Mouse (Mus musculus) erythroblast, adult 5-6 weeks (primary cell): ENCODE data around the gene Neurl2. TPM values are rescaled to one million over a fixed set of nuclear protein-coding genes. Genes with fewer than 3 reads are reported as not detected.
"Not testable (repeated sequence)": the region's sequence is repeated elsewhere in the genome, so short reads cannot be mapped to it uniquely, and the experiment has no call there.

Experiments used
- ATAC-seq: replicated peaks from 2 replicates; pipeline ENCODE4 v1.8.0; 2016; ENCODE audit warnings: moderate number of reproducible peaks, mild to moderate bottlenecking, moderate TSS enrichment, inconsistent platforms; ENCODE audit not compliant: poor library complexity, low FRiP score, severe bottlenecking
- total RNA-seq, 2 experiments: library from RNA; stranded (forward) in 1 of 2; stranded (reverse) in 1 of 2; fragments of 150-400 nt in 1 of 2; fragments of 200-764, 138-1000 nt in 1 of 2; gene quantifications; 2 replicates each; pipeline versions ENCODE4 v1.2.3 to v1.2.4; 2015 to 2017; ENCODE audit warnings: low replicate concordance in 2 of 2

The Neurl2 gene
- total RNA-seq, 2 experiments from 2014 or later = 1.4 TPM; not detected in 1

DNA sequence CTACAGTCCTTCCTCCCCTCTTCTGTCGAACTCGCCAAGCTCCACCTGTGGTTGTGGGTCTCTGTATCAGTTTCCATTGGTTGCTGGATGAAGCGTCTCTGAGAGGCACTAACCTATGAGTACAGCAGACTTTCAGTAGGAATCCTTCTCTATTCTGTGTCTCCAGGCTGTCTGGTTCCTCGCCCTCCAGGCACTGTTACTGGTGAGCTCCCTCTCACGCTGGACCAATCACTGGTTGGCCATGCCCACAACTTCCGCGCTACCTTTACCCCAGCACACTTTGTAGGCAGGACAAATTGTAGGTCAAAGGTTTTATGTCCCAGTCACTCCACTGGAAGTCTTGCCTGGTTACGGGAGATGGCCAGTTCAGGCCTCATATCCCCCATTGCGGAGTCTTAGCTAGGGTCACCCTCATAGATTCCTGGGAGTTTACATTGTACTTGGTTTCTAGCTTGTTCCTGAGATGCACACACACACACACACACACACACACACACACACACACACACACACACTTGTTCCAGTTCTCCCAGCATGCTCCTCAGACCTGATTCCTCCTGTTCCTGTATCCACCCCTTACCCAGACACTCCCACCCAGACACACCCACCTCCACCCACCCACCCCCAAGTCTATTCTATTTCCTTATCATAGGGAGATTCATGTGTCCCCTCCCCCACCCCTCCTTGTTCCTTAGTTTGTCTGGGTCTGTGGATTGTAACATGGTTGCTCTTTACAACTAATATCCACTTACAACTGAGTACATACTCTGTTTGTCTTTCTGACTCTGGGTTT is 26.6 kb upstream of the Neurl2 start:
- no peak for ATAC-seq

GRCm38 (mm10) chr2:164859155-164859554 is 25.9 kb upstream of the Neurl2 start:
- no peak for ATAC-seq

GRCm38 (mm10) chr2:164857842-164858553 is 24.7 kb upstream of the Neurl2 start:
- no peak for ATAC-seq

DNA sequence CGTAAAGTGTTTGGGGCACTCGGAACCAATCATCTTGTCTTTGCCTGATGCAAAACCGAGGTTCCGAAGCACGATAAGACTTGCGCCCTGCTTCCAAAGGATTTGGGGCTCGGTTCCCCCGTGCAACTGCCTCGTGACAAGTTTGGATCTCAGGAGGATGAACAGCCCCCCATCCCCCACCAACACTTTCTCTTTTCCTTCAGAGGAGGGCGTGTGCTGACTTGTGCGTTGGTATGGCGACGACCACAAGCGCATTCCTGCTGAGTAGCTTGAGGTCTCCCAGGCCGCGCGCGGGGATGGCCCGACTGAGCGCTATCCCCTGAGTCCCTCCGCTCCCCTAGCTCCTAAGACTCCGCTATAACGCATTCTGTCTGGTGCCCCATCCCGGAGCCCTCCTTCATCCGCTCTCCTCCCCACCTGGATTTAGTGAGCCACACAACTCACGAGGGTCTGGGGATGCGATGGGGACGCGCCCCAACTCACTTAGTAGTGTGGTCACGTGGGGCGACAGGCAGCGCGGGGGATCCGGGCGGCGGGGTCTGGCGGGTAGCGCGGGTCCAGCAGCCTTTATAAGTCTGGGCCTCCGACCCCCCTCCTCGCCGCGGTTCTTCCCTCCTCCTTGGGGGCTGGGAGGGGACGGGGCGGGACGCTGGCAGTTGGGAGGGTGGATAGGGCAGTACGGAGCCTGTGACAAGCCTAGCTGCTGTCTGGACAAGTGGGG is 24.0 kb upstream of the Neurl2 start, which contains the start of gene Pltp:
TSS of gene Pltp (minus strand) at position 611 of the 721 bp plus-strand sequence.
- ATAC-seq = no peak

GRCm38 (mm10) chr2:164856309-164857100 is 23.2 kb upstream of the Neurl2 start:
- ATAC-seq = no peak

DNA sequence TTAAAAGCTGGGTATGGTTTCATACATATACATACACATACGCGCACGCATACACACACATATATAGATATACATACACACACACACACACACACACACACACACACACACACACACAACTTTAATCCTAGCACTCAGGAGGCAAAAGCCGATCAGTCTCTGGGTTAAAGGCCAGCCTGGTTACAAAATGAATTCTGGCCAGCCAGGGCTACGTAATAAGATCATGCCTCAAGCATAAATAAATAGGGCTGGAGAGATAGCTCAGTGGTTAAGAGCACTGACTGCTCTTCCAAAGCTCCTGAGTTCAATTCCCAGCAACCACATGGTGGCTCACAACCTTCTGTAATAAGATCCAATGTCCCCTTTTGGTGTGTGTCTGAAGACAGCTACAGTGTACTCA is 22.3 kb upstream of the Neurl2 start:
- not testable (repeated sequence) for ATAC-seq

DNA sequence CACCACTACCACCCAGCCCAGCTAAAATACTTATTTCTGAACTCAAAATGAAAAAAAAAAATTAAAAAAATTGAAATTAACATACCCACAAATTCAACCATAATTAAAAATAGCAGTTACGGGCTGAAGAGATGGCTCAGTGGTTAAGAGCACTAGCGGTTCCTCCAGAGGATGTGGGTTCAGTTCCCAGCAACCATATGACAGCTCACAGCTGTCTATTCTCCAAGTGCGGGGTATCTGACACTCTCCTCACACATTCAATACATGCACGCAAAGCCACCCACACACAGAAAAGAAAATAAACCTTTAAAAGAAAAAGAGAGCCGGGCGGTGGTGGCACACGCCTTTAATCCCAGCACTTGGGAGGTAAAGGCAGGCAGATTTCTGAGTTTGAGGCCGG is 16.8 kb upstream of the Neurl2 start:
- no peak for ATAC-seq

- ATAC-seq = no peak
Observed at GRCm38 (mm10) chr2:164845782-164846181, 12.5 kb upstream of the Neurl2 start.

GRCm38 (mm10) chr2:164835164-164835563 is 1.9 kb upstream of the Neurl2 start:
- no peak for ATAC-seq

- ATAC-seq = no peak
Observed at GRCm38 (mm10) chr2:164834531-164834930, 1.3 kb upstream of the Neurl2 start.

GRCm38 (mm10) chr2:164832748-164833301 is 431 bp downstream of the Neurl2 start, which contains the start of gene Ctsa:
Gene Ctsa (plus strand): TSS chr2:164832873.
- peak; percentile 75 for ATAC-seq

DNA sequence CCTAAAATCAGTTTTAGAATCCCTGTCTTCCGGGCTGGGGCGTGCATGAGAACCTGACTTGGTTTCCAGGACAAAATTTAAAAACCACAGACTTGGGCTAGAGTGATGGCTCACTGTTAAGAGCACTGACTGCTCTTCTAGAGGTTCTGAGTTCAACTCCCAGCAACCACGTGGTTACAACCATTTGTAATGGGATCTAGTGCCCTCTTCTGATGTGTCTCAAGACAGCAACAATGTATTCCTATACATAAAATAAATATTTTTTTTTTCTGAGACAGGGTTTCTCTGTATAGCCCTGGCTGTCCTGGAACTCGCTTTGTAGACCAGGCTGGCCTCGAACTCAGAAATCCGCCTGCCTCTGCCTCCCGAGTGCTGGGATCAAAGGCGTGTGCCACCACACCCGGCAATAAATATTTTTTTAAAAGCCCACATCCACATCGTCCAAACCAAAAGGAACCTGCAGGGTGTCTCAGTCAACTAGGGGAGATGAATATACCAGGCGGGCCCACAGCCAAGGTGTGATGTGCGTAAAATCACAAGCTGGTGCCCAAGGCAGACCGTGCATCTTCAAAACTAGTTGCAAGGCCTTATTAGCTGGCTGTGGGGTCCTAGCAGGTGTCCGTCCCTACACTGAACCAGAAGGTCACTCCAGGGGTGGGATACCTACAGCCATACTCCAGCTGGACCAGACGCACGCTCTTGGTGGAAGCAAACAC is 1.1 kb downstream of the Neurl2 start:
- ATAC-seq = no peak

DNA sequence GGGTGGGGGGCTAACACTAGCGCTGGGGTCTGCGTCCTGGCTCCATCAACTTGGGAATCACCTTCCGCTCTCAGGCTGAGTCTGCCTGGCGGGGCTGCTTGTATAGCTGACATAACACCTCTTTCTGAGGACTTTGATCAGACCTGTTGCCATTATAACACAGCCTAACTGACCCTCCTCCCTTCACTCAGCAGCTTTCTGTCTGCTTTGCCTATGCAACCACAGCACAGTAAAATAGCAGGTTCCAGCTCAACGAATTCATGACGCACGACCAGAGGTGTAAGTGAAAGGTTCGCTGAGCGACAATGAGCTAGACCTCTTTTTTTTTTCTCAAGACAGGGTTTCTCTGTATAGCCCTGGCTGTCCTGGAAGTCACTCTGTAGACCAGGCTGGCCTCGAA is 2.2 kb downstream of the Neurl2 start:
- no peak for ATAC-seq

- no peak for ATAC-seq
Observed at GRCm38 (mm10) chr2:164829090-164829489, 4.2 kb downstream of the Neurl2 start.

GRCm38 (mm10) chr2:164828437-164828836 is 4.8 kb downstream of the Neurl2 start, which contains the start of gene Spata25:
Gene Spata25 (minus strand): TSS chr2:164828537.
- ATAC-seq = no peak

- peak; percentile 21; the same call in 1 of the 2 replicates for ATAC-seq
Observed at GRCm38 (mm10) chr2:164827146-164827850, 6.0 kb downstream of the Neurl2 start.

DNA sequence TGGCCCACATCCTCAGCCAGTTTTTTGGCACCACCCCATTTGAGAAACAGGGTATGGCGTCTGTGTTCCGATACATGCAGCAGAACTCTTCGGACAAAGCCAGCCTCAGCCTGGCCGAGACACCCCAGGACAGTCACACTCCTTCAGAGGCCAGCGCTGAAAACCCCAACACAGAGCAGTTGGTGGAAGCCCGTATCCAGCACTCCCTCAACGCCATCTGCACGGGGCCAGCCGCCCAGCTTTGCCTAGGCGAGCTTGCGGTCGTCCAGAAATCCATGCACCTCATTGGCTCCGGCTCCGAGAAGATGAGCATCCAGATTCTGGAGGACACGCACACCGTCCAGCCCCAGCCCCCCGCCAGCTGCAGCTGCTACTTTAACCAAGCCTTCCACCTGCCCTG is 7.7 kb downstream of the Neurl2 start:
- no peak for ATAC-seq

- no peak for ATAC-seq
Observed at GRCm38 (mm10) chr2:164823969-164824368, 9.3 kb downstream of the Neurl2 start.
